Mouse (Mus musculus) thymus, postnatal 25 days (tissue): ENCODE measurements at regions not wholly inside any gene's neighbourhood (a gene's known extent, or its start where the extent isn't known, plus 50 kb on each side); places are given as distances from the start of the nearest gene placed in this dataset.

Experiments used
- DNase-seq: peaks from one replicate; pipeline ENCODE4 v3.0.0; 2022

- DNase-seq: no peak
Measured at GRCm38 (mm10) chr1:120667776-120668175, 65.6 kb downstream of the En1 start.

- DNase-seq: no peak
Measured at GRCm38 (mm10) chr1:120683532-120684245, 81.5 kb downstream of the En1 start.

DNA sequence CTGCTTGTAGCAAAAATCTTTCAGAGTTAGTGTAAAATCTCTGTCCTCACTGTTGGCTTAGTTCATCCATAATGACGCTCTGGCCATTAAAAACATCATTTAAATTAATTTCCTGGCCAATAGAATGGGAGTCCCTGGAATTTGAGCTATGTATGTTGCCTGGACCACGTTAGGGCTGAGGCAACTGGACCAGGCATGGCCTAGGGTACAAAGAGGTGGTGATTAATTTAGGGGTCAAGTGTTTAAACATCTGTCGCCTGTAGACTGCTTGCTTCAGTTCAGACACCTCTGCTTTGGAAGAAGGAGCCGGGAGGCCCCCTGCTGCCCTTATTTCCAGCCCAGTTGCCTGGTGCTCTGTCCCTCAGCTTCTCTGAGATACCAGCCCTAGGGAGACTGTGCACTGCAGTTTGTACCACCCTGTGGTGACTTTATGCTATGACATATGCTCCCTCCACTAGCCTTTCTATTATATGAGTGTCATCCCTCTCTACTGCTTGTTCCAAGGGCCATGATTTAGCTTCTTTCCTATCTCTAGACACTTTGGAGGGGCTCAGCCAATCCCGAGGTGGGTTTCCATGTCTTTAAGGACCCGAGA, 83.5 kb downstream of the En1 start:
- DNase-seq: no peak

GRCm38 (mm10) chr1:120691571-120691970, 89.4 kb downstream of the En1 start:
- no peak for DNase-seq

DNA sequence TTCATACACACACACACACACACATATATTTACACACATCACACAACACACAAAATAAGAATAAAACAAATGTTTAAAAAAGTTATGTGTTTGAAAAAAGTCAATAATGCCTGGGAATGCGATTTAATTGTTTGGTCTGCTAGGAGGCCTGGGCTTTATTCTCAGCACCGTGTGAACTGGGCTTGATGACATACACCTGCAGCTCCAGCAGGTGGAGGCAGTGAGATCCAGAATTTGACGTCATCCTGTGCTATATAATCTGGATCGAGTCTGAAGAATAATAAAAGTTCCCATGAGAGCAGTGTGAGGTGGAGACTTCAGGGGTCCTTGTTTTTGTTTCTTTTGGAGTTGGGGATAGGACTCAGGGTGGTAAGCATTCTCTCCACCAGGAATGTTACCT, 96.0 kb downstream of the En1 start:
- DNase-seq: no peak

DNA sequence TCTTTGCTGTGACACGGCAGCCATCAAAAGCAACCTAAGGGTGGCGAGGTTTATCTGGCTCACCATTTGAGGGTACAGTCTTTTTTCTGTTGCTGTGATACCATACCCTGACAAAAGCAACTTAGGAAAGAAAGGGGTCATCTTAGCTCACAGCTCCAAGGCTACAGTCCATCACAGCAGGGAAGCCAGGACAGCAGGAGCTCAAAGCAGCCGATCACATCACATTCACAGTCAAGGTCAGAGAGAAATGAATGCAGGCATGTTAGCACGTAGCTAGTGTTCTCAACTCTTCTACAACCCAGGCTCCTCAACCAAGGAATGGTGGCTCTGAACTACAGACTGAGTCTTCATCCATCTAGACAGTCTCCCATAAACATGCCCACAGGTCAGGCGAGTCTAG, 102.0 kb downstream of the En1 start:
- no peak for DNase-seq

- no peak for DNase-seq
Measured at GRCm38 (mm10) chr1:120706011-120706410, 103.8 kb downstream of the En1 start.

- no peak for DNase-seq
Measured at GRCm38 (mm10) chr1:120708511-120708910, 106.3 kb downstream of the En1 start.

GRCm38 (mm10) chr1:120715105-120715877, 113.1 kb downstream of the En1 start:
- DNase-seq: no peak

DNA sequence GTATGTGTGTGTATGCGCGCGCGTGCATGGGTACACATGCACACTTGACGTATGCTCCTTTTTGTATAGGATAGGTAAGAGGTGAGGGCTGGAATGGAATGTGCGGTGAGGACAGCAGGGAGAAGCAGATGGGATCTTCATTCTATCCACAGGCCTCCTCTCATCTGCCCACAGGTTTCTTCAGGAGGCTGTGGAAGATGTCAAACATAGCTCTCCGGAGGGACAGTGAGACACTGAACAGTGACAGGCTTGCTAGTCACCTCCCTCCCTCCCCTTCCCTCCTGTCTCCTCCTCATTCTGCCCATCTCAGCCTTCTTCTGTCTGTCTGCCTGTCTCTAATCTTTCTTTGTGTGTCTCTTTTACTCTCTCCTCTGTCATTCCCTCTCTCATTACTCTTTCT, 124.6 kb downstream of the En1 start:
- no peak for DNase-seq

GRCm38 (mm10) chr1:120727427-120727826, 125.2 kb downstream of the En1 start:
- DNase-seq: no peak

GRCm38 (mm10) chr1:120732003-120732402, 129.8 kb downstream of the En1 start:
- DNase-seq: no peak

GRCm38 (mm10) chr1:120733683-120734082, 131.5 kb downstream of the En1 start:
- DNase-seq: no peak

- no peak for DNase-seq
Measured at GRCm38 (mm10) chr1:120734846-120735245, 132.6 kb downstream of the En1 start.

GRCm38 (mm10) chr1:120739499-120739898, 137.3 kb downstream of the En1 start:
- no peak for DNase-seq

- DNase-seq: no peak
Measured at GRCm38 (mm10) chr1:120741091-120741740, 139.0 kb downstream of the En1 start.

DNA sequence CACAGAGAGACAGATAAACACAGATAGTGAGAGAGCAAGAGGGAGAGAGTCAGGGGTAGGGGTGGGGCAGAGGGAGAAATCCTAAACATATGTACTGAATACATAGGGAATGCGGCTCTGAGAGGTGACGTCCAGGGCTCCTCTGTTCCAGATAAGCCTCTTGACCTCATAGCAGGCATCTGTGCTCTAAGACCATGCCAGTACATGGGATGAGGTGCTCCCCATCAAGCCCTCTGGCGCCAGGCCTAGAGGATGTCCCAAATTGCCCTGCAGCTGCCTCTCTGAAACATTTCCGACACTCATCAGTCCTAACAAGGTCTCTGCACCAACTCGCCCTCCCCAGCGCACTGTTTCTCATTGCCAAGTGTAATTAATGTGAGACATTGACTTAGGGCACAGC, 146.7 kb downstream of the En1 start:
- no peak for DNase-seq

DNA sequence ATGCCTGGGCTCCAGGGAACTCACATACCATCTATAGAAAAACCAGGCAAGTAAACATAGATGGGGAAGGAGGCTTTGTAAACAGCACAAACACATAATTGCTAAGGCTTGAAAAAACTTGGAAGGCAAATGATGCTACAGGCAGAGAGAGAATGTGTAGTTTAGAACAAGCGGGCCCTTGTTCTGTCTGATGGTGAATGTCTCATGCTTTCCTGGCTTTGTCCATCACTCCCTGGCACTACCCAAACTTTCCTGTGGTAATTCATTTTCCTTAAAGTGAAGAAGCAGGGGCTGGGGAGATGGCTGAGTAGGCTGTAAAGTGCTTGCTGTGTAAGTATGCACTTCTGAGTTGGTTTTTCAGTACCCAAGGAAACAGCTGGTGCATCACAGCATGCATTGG, 151.2 kb downstream of the En1 start:
- no peak for DNase-seq

GRCm38 (mm10) chr1:120754337-120754736, 152.1 kb downstream of the En1 start:
- no peak for DNase-seq

DNA sequence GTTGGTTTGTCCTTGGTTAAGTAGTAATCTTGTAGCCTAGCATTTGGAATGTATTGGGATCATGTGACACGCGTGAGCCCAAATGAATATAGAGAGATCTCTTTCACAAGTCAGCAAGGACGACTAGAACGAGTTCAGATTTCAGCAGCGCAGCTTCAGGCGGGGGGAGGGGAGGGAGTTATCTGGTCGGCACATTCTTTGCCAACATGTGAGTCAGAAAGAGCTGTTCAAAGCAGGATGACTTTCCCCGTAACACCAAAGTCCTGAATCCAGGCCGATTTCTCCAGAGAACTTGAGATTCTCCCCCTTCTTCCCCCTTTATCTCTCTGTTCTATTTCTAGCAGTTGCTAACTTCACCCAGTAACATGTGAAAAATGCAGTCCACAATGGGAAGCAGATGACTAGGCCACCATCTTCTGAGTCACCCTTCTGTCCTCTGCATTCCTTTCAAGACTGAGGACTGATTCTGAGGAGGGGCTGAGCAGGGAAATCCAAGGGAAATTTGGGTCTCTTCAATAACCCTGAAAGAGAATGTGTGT, 155.1 kb downstream of the En1 start:
- DNase-seq: no peak

DNA sequence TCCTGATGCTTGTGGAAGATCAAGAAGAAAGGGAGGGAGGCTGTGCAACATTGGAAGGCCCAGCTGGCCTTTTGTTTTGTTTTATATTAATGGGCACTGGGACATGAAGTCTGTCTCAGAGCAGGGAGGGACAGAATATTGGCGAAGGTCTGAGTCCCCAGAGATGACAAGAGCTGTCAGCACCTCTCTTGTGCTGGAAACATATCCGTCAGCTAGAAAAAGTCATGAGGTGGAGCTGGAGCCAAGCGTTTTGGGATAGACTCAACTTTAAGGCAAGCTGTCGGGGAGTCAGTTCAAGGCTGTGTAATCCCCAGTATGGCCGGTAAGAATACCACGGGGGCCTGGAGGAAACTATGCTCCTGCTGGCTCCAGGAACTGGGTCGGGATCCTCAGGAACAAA, 156.0 kb downstream of the En1 start:
- no peak for DNase-seq

DNA sequence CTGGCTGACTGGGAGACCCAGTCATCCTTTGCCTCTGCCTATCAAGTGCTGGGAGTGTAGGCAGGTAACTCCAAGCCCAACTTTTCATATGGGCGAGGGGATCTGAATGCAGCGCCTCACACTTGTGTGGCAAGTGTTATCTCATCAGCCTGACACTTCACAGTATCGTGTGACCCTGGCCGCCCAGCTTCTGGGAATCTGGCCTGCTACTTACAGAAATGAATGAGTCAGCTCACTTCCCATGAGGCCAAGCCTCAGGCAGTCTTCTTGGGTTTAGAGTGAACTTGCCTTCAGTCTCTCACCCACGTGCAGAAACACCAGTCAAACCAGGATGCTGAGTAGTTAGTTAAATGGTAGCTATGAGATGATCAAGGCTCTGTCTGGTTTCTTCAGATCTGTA, 156.5 kb downstream of the En1 start:
- DNase-seq: no peak

DNA sequence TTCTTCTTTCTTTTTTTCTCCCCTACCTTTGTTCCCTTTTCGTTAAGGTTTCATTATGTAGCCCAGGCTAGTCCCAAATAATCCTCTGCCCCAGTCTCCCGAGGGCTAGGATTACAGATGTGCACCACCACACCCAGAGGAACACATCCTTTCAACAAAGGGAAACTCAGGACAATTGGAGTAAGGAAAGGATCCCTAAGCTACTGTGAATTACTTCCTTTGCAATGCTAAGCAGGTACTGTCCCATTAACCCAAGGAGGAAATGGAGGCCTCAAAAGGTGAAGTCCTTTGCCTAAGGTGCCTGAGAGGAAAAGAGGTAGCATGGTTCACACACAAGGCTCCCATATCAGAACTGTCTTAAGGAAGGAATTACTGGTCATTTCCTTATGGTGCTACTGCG, 157.2 kb downstream of the En1 start:
- DNase-seq: no peak
